Mouse (Mus musculus): ENCODE data around the gene Chchd5.

DNA sequence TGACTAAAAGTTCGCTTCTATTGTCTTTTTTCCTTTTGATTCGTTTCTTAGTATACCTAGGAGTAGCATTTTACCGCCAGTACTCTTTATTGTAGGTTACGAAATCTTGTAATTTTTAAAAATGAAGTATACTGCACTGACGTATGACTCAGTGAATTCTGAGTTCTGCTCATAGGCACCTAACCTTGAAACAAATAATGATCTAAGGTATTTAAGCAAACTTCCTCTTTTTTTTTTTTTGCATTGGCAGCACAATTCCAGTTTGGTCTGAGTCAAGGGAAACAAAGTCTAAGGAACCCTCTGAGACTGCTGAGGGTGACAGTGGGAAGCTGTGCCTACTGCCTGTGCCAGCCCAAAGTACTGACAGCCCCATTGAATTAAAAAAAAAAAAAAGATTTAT, 46.0 kb upstream of the Chchd5 start:
- TF ChIP-seq POLR2A (IDR thresholded peaks at IDR 0.05; ENCODE audit: control insufficient read depth, low read depth, low read length) (no peak), CTCF (IDR thresholded peaks at IDR 0.05; ENCODE audit: control insufficient read depth, insufficient read depth, insufficient replicate concordance, low read depth, low read length) (no peak)
